Mouse (Mus musculus) MEL (cell line): ENCODE measurements around the gene Kcnk13. TPM values are rescaled to one million over a fixed set of nuclear protein-coding genes. Genes with fewer than 3 reads are reported as not detected.

Source experiments
- DNase-seq: peaks from one replicate; pipeline ENCODE4 v3.0.0; 2011; ENCODE audit warnings: low read depth, low spot score
- H3K27ac ChIP-seq: 2 replicates; pipeline ENCODE4 v1.5.1; 2012; ENCODE audit warnings: low read depth, mild to moderate bottlenecking, control low read depth, low read length, moderate library complexity; ENCODE audit not compliant: control insufficient read depth
- H3K27me3 ChIP-seq, 2 experiments: fragments of 150-350 bp in 1 of 2; sonication (generic) in 1 of 2; 2 replicates each; pipeline ENCODE4 v1.6.1; 2012; ENCODE audit warnings: low read length in 2 of 2, mild to moderate bottlenecking in 2 of 2, improper control_type of control experiment in 1 of 2, moderate library complexity in 1 of 2; ENCODE audit not compliant: insufficient read depth in 2 of 2, control insufficient read depth in 1 of 2
- H3K36me3 ChIP-seq, 2 experiments: 2 replicates each; pipeline ENCODE4 v1.6.1; 2012 to 2014; ENCODE audit warnings: low read length in 2 of 2, improper control_type of control experiment in 1 of 2, inconsistent platforms in 1 of 2, mild to moderate bottlenecking in 1 of 2; ENCODE audit not compliant: insufficient read depth in 2 of 2, control insufficient read depth in 1 of 2
- H3K4me1 ChIP-seq, 2 experiments: fragments of 150-350 bp in 1 of 2; sonication (generic) in 1 of 2; 2 replicates each; pipeline ENCODE4 v1.6.1; 2012; ENCODE audit warnings: low read length in 2 of 2, improper control_type of control experiment in 1 of 2, mild to moderate bottlenecking in 1 of 2; ENCODE audit not compliant: insufficient read depth in 2 of 2, control insufficient read depth in 1 of 2
- H3K4me3 ChIP-seq, 2 experiments: fragments of 150-350 bp in 1 of 2; sonication (generic) in 1 of 2; 2 replicates each; pipeline ENCODE4 v1.5.1; 2012; ENCODE audit warnings: low read depth in 2 of 2, low read length in 2 of 2, mild to moderate bottlenecking in 2 of 2, moderate library complexity in 2 of 2, control low read depth in 1 of 2, improper control_type of control experiment in 1 of 2; ENCODE audit not compliant: control insufficient read depth in 1 of 2, insufficient read depth in 1 of 2
- H3K79me2 ChIP-seq: 2 replicates; pipeline ENCODE4 v1.6.1; 2012; ENCODE audit warnings: mild to moderate bottlenecking, low read length, moderate library complexity; ENCODE audit not compliant: control insufficient read depth, poor library complexity, insufficient read depth
- H3K9ac ChIP-seq: 2 replicates; pipeline ENCODE4 v1.6.1; 2012; ENCODE audit warnings: low read depth, mild to moderate bottlenecking, control low read depth, low read length, moderate library complexity; ENCODE audit not compliant: control insufficient read depth, poor library complexity, severe bottlenecking
- H3K9me3 ChIP-seq: fragments of 150-350 bp; sonication (generic); replicated peaks from 2 replicates; pipeline ENCODE4 v1.6.1; 2012; ENCODE audit warnings: mild to moderate bottlenecking, low read length, improper control_type of control experiment, moderate library complexity; ENCODE audit not compliant: insufficient read depth
- BHLHE40 ChIP-seq: IDR thresholded peaks from 2 replicates; pipeline ENCODE4 v1.6.1; 2012; ENCODE audit warnings: low read depth, mild to moderate bottlenecking, inconsistent platforms, low read length, improper control_type of control experiment, borderline replicate concordance
- CHD1 ChIP-seq: IDR thresholded peaks from 2 replicates; pipeline ENCODE4 v1.6.1; 2012; ENCODE audit warnings: low read depth, mild to moderate bottlenecking, inconsistent platforms, low read length, improper control_type of control experiment
- CTCF ChIP-seq, 3 experiments: IDR thresholded peaks in 2 of 3; conservative IDR thresholded peaks in 1 of 3; 2 replicates each; pipeline ENCODE4 v1.5.1; 2011 to 2012; ENCODE audit warnings: low read length in 3 of 3, low read depth in 2 of 3, mild to moderate bottlenecking in 2 of 3, improper control_type of control experiment in 1 of 3, inconsistent platforms in 1 of 3, mixed read lengths in 1 of 3, moderate library complexity in 1 of 3; ENCODE audit not compliant: control insufficient read depth in 1 of 3, insufficient read depth in 1 of 3, poor library complexity in 1 of 3, severe bottlenecking in 1 of 3
- E2F4 ChIP-seq: IDR thresholded peaks from 2 replicates; pipeline ENCODE4 v1.6.1; 2011; ENCODE audit warnings: low read depth, low read length, improper control_type of control experiment, borderline replicate concordance
- ELF1 ChIP-seq: IDR thresholded peaks from 2 replicates; pipeline ENCODE4 v1.6.1; 2014; ENCODE audit warnings: low read depth, mild to moderate bottlenecking, inconsistent platforms, low read length, improper control_type of control experiment, moderate library complexity
- GABPA ChIP-seq: IDR thresholded peaks from 2 replicates; pipeline ENCODE4 v1.6.1; 2012; ENCODE audit warnings: low read depth, mild to moderate bottlenecking, inconsistent platforms, low read length, improper control_type of control experiment, moderate library complexity
- HCFC1 ChIP-seq: IDR thresholded peaks from 2 replicates; pipeline ENCODE4 v1.6.1; 2012; ENCODE audit warnings: low read depth, mild to moderate bottlenecking, inconsistent platforms, low read length, improper control_type of control experiment, moderate library complexity
- MAZ ChIP-seq: IDR thresholded peaks from 2 replicates; pipeline ENCODE4 v1.6.1; 2012; ENCODE audit warnings: low read depth, mild to moderate bottlenecking, inconsistent platforms, low read length, improper control_type of control experiment
- NELFE ChIP-seq: IDR thresholded peaks from 2 replicates; pipeline ENCODE4 v1.6.1; 2011; ENCODE audit warnings: low read depth, low read length, improper control_type of control experiment
- NRF1 ChIP-seq: IDR thresholded peaks from 2 replicates; pipeline ENCODE4 v1.6.1; 2014; ENCODE audit warnings: low read depth, mild to moderate bottlenecking, inconsistent platforms, low read length, improper control_type of control experiment, moderate library complexity; ENCODE audit not compliant: poor library complexity, insufficient read depth, severe bottlenecking
- POLR2A ChIP-seq, 2 experiments: IDR thresholded peaks; 2 replicates each; pipeline ENCODE4 v1.6.1; 2011 to 2012; ENCODE audit warnings: low read length in 2 of 2, mild to moderate bottlenecking in 2 of 2, control low read depth in 1 of 2, improper control_type of control experiment in 1 of 2, low read depth in 1 of 2, moderate library complexity in 1 of 2; ENCODE audit not compliant: control insufficient read depth in 1 of 2, insufficient read depth in 1 of 2, poor library complexity in 1 of 2
- POLR2AphosphoS5 ChIP-seq: IDR thresholded peaks from 2 replicates; pipeline ENCODE4 v1.6.1; 2012; ENCODE audit warnings: low read depth, borderline replicate concordance, mild to moderate bottlenecking, inconsistent platforms, low read length, moderate library complexity, mixed read lengths
- RAD21 ChIP-seq: IDR thresholded peaks from 2 replicates; pipeline ENCODE4 v1.6.1; 2011; ENCODE audit warnings: mild to moderate bottlenecking, low read depth, low read length, improper control_type of control experiment
- TAL1 ChIP-seq: IDR thresholded peaks from 2 replicates; pipeline ENCODE4 v1.6.1; 2012; ENCODE audit warnings: mild to moderate bottlenecking, inconsistent platforms, low read length, moderate library complexity, mixed read lengths
- TCF12 ChIP-seq: IDR thresholded peaks from 2 replicates; pipeline ENCODE4 v1.6.1; 2014; ENCODE audit warnings: low read depth, mild to moderate bottlenecking, inconsistent platforms, low read length, improper control_type of control experiment, moderate library complexity
- USF1 ChIP-seq: IDR thresholded peaks from 2 replicates; pipeline ENCODE4 v1.6.1; 2014; ENCODE audit warnings: low read depth, mild to moderate bottlenecking, inconsistent platforms, low read length, improper control_type of control experiment, moderate library complexity
- ZNF384 ChIP-seq: IDR thresholded peaks from 2 replicates; pipeline ENCODE4 v1.6.1; 2012; ENCODE audit warnings: low read depth, mild to moderate bottlenecking, inconsistent platforms, low read length, improper control_type of control experiment
- polyA plus RNA-seq, 2 experiments: library from polyadenylated mRNA; stranded (reverse) in 1 of 2; unstranded in 1 of 2; fragments of >175 nt in 1 of 2; fragments of >200 nt in 1 of 2; gene quantifications; 2 replicates each; pipeline versions ENCODE4 v1.2.1 to v1.2.4; 2012; ENCODE audit warnings: low replicate concordance in 2 of 2, low read depth in 1 of 2; ENCODE audit not compliant: insufficient read length in 2 of 2, insufficient read depth in 1 of 2, missing spikeins in 1 of 2
- total RNA-seq: library from RNA; depleted of rRNA; stranded (reverse); fragments of 300-350 nt; gene quantifications from 2 replicates; pipeline ENCODE4 v1.2.3, GENCODE M21; 2012

Gene Kcnk13
- total and polyA plus RNA-seq, 3 experiments, result not detected

DNA sequence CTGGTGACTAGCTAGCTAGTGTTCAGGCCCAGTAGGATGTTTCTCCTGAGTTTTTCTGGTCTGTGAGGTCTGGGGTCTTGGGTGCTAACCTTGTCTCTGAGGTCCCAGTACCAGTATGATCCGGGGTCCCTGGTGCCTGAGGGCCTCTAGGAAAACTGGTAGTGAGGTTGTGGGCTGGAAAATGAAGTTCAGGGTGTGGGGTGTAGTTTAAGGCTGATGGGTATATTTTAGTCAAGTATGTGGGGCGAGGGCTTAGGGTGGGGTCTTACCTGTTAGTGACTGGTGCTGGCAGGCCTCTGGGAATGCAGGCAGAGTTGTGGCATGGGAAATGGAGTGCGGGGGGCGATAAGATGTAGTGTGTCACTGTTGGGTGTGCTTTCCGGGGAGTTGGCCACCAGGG lies 67.4 kb downstream of the Kcnk13 start:
- Histone ChIP-seq H3K36me3 (no peaks in the 10 kb centered on the region), H3K4me3 (no peak overlapping the region), H3K27me3 (peaks cover 2 to 3% of the 10 kb centered on the region in 2 experiments), H3K9me3 (no peaks in the 10 kb centered on the region), H3K79me2 (no peaks in the 10 kb centered on the region), H3K27ac (no peak overlapping the region), H3K9ac (no peak overlapping the region), H3K4me1 (no peaks in the 10 kb centered on the region)
- TF ChIP-seq TCF12, result no peak
- TF ChIP-seq ELF1, result no peak
- no peak for TF ChIP-seq CHD1
- no peak for TF ChIP-seq BHLHE40
- TF ChIP-seq E2F4, result no peak
- TF ChIP-seq POLR2AphosphoS5, result no peak
- no peak for TF ChIP-seq NRF1
- TF ChIP-seq USF1, result no peak
- TF ChIP-seq MAZ, result no peak
- TF ChIP-seq TAL1, result no peak
- TF ChIP-seq RAD21, result no peak
- no peak for TF ChIP-seq ZNF384
- no peak for TF ChIP-seq GABPA
- TF ChIP-seq NELFE, result no peak
- no peak for TF ChIP-seq CTCF (IDR thresholded peaks at IDR 0.05 in 2 of 3, conservative IDR thresholded peaks at IDR 0.05 in 1 of 3; ENCODE audit: control insufficient read depth in 1 of 3, insufficient read depth in 1 of 3, low read depth in 2 of 3, low read length in 3 of 3, poor library complexity in 1 of 3, severe bottlenecking in 1 of 3)
- DNase-seq, result no peak

DNA sequence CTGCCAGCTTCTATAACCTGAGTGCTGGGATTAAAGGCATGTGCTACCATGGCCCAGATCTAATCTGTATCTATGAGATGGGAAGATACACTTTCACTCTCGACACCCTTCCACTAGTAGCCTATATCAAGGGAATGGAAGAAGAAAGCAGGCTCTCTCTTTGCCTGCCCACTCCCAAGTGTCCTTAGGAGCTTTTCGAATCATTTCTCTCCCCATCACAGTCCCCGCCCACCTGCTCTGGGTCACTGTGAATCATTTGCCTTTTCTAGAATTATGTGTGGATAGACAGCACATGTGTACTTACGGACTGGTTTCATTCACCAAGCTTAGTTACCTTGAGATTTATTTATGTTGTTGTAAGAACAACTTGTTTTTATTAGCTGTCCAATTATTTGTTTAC lies 68.2 kb downstream of the Kcnk13 start:
- Histone ChIP-seq H3K79me2 (no peaks in the 10 kb centered on the region), H3K27ac (no peak overlapping the region), H3K4me3 (no peak overlapping the region), H3K9ac (no peak overlapping the region), H3K27me3 (peaks cover 2% of the 10 kb centered on the region in 2 experiments), H3K36me3 (no peaks in the 10 kb centered on the region), H3K9me3 (no peaks in the 10 kb centered on the region), H3K4me1 (no peaks in the 10 kb centered on the region)
- no peak for TF ChIP-seq POLR2A (IDR thresholded peaks at IDR 0.05; ENCODE audit: control insufficient read depth in 1 of 2, insufficient read depth in 1 of 2, low read depth in 1 of 2, low read length in 2 of 2, poor library complexity in 1 of 2)
- no peak for TF ChIP-seq GABPA
- no peak for TF ChIP-seq HCFC1
- no peak for DNase-seq
